In genomic region chr9:45906355-45907077, GRCm38 (mm10) we compare ENCODE assay signal across 8 mouse cellular contexts. TPM values are rescaled to one million over a fixed set of nuclear protein-coding genes. Genes with fewer than 3 reads are reported as not detected.
DNase-seq lines count a peak whose midpoint lies in the region; ATAC-seq and TF ChIP-seq lines count a peak whose summit lies in the region.

Pcsk7 (plus strand) TSS chr9:45906497.
Rnf214 (minus strand) TSS chr9:45906911.

- peak within 1 kb of the TSS; percentile 100 for H3K27ac ChIP-seq in brown adipose tissue, adult 24 weeks (replicated peaks; ENCODE audit: low read depth, low read length)
- H3K27ac ChIP-seq in forebrain, embryonic 10.5 days = peak within 1 kb of the TSS; percentile 98
- peak within 1 kb of the TSS; percentile 97 for H3K27ac ChIP-seq in heart, embryonic 15.5 days
- H3K27ac ChIP-seq in liver, embryonic 14.5 days = peak within 1 kb of the TSS; percentile 94
- peak within 1 kb of the TSS; percentile 90 for H3K27ac ChIP-seq in neural tube, embryonic 11.5 days (ENCODE audit: low read depth, low read length)
- peak within 1 kb of the TSS; percentile 99 for H3K27ac ChIP-seq in stomach, postnatal 0 days (replicated peaks)

- ATAC-seq in heart, embryonic 15.5 days (replicated peaks; ENCODE audit: insufficient number of reproducible peaks, insufficient read depth, low FRiP score, low read depth) = peak; percentile 92
- peak; percentile 94 for ATAC-seq in liver, embryonic 14.5 days (ENCODE audit: insufficient read depth)
- peak; percentile 95 for ATAC-seq in neural tube, embryonic 11.5 days (ENCODE audit: insufficient read depth, low FRiP score, low TSS enrichment)
- ATAC-seq in stomach, postnatal 0 days (ENCODE audit: low FRiP score, low TSS enrichment) = peak; percentile 88

- H3K4me2 ChIP-seq in heart, embryonic 15.5 days = peak within 1 kb of the TSS; percentile 71
- peak within 1 kb of the TSS; percentile 86 for H3K4me2 ChIP-seq in liver, embryonic 14.5 days (ENCODE audit: low read depth)
- H3K4me2 ChIP-seq in neural tube, embryonic 11.5 days (ENCODE audit: low read depth) = peak within 1 kb of the TSS; percentile 91
- H3K4me2 ChIP-seq in stomach, postnatal 0 days (replicated peaks; ENCODE audit: low read depth) = peak within 1 kb of the TSS; percentile 80

- H3K4me1 ChIP-seq in brown adipose tissue, adult 24 weeks (ENCODE audit: control insufficient read depth, insufficient read depth, insufficient read length, low read length) = peaks cover 4% of the 10 kb centered on the region; the same call in 1 of the 2 replicates
- peaks cover 24% of the 10 kb centered on the region for H3K4me1 ChIP-seq in forebrain, embryonic 10.5 days
- H3K4me1 ChIP-seq in heart, embryonic 15.5 days (replicated peaks) = peaks cover 21% of the 10 kb centered on the region
- H3K4me1 ChIP-seq in liver, embryonic 14.5 days (replicated peaks; ENCODE audit: control insufficient read depth in 2 of 2, insufficient read depth in 2 of 2, low read length in 1 of 2) = peaks cover 7 to 10% of the 10 kb centered on the region in 2 experiments
- peaks cover 14% of the 10 kb centered on the region for H3K4me1 ChIP-seq in neural tube, embryonic 11.5 days (ENCODE audit: control insufficient read depth, insufficient read depth, low read length)
- no peaks in the 10 kb centered on the region; the same call in 1 of the 2 replicates for H3K4me1 ChIP-seq in stomach, postnatal 0 days (replicated peaks; ENCODE audit: control insufficient read depth, insufficient read depth)

- under 1% methylated on average over 75 of the region's 80 CpGs for WGBS in forebrain, embryonic 10.5 days
- under 1% methylated on average over 71 of the region's 80 CpGs for WGBS in heart, embryonic 15.5 days
- under 1% methylated on average over 77 of the region's 80 CpGs for WGBS in liver, embryonic 14.5 days (ENCODE audit: insufficient replicate concordance)
- under 1% methylated on average over 73 of the region's 80 CpGs for WGBS in neural tube, embryonic 11.5 days
- WGBS in stomach, postnatal 0 days = under 1% methylated on average over 70 of the region's 80 CpGs

- DNase-seq in CD4-positive, CD25-positive, alpha-beta regulatory T cell, adult 2 months (ENCODE audit: low read depth, low spot score) = peak; percentile 94
- DNase-seq in forebrain, embryonic 10.5 days (ENCODE audit: extremely low spot score, low spot score) = peak; percentile 86
- DNase-seq in kidney, postnatal 25 days = peak; percentile 94 to 98
- DNase-seq in liver, embryonic 14.5 days (ENCODE audit: low read depth in 3 of 3, low spot score in 3 of 3) = peak; percentile 76 to 78 (median 77)
- DNase-seq in neural tube, embryonic 11.5 days (ENCODE audit: low spot score) = peak; percentile 93
- DNase-seq in stomach, postnatal 0 days (ENCODE audit: low spot score) = peak; percentile 92

- TF ChIP-seq EP300 in liver, embryonic 14.5 days (IDR thresholded peaks at IDR 0.05; ENCODE audit: low read depth) = no peak
- TF ChIP-seq EP300 in stomach, postnatal 0 days (optimal IDR thresholded peaks at IDR 0.05) = no peak

- peak; percentile 77 for TF ChIP-seq CTCF in liver, embryonic 14.5 days (IDR thresholded peaks at IDR 0.05; ENCODE audit: low read depth)
- peak; percentile 81 for TF ChIP-seq CTCF in stomach, postnatal 0 days (IDR thresholded peaks at IDR 0.05; ENCODE audit: low read depth)

- H3K36me3 ChIP-seq in forebrain, embryonic 10.5 days (replicated peaks) = peaks cover 51% of the 10 kb centered on the region
- H3K36me3 ChIP-seq in heart, embryonic 15.5 days = peaks cover 42% of the 10 kb centered on the region
- peaks cover 1% of the 10 kb centered on the region for H3K36me3 ChIP-seq in liver, embryonic 14.5 days (replicated peaks; ENCODE audit: control insufficient read depth, insufficient read depth, low read depth)
- H3K36me3 ChIP-seq in neural tube, embryonic 11.5 days (ENCODE audit: control insufficient read depth, insufficient read depth, low read length) = peaks cover 8% of the 10 kb centered on the region; the same call in 1 of the 2 replicates
- H3K36me3 ChIP-seq in stomach, postnatal 0 days (ENCODE audit: control insufficient read depth, insufficient read depth, low read length) = peaks cover 9% of the 10 kb centered on the region

- peak within 1 kb of the TSS; percentile 86 for H3K9ac ChIP-seq in heart, embryonic 15.5 days
- H3K9ac ChIP-seq in liver, embryonic 14.5 days (replicated peaks) = peak within 1 kb of the TSS; percentile 99
- H3K9ac ChIP-seq in neural tube, embryonic 11.5 days (ENCODE audit: low read length) = peak within 1 kb of the TSS; percentile 89
- H3K9ac ChIP-seq in stomach, postnatal 0 days (ENCODE audit: low read length) = peak within 1 kb of the TSS; percentile 94

- no peaks in the 10 kb centered on the region for H3K9me3 ChIP-seq in forebrain, embryonic 10.5 days
- H3K9me3 ChIP-seq in heart, embryonic 15.5 days (replicated peaks) = no peaks in the 10 kb centered on the region
- H3K9me3 ChIP-seq in liver, embryonic 14.5 days (ENCODE audit: control insufficient read depth, low read length) = no peaks in the 10 kb centered on the region
- H3K9me3 ChIP-seq in neural tube, embryonic 11.5 days (ENCODE audit: control insufficient read depth, low read length) = no peaks in the 10 kb centered on the region
- H3K9me3 ChIP-seq in stomach, postnatal 0 days (ENCODE audit: control insufficient read depth, low read length) = no peaks in the 10 kb centered on the region

- H3K4me3 ChIP-seq in brown adipose tissue, adult 24 weeks (ENCODE audit: insufficient read depth, low read depth, low read length) = peak within 1 kb of the TSS; percentile 98
- H3K4me3 ChIP-seq in forebrain, embryonic 10.5 days = peak within 1 kb of the TSS; percentile 95
- H3K4me3 ChIP-seq in heart, embryonic 15.5 days = peak within 1 kb of the TSS; percentile 78
- H3K4me3 ChIP-seq in liver, embryonic 14.5 days (ENCODE audit: insufficient read depth in 1 of 2, low read depth in 2 of 2, low read length in 2 of 2) = peak within 1 kb of the TSS; percentile 87 to 93
- peak within 1 kb of the TSS; percentile 95 for H3K4me3 ChIP-seq in neural tube, embryonic 11.5 days (ENCODE audit: low read depth, low read length)
- peak within 1 kb of the TSS; percentile 89 for H3K4me3 ChIP-seq in stomach, postnatal 0 days (ENCODE audit: low read depth, low read length)

- no peaks in the 10 kb centered on the region for H3K27me3 ChIP-seq in forebrain, embryonic 10.5 days (ENCODE audit: poor library complexity, severe bottlenecking)
- H3K27me3 ChIP-seq in heart, embryonic 15.5 days = no peaks in the 10 kb centered on the region
- H3K27me3 ChIP-seq in liver, embryonic 14.5 days (ENCODE audit: control insufficient read depth, insufficient read depth, low read length) = no peaks in the 10 kb centered on the region
- no peaks in the 10 kb centered on the region for H3K27me3 ChIP-seq in neural tube, embryonic 11.5 days (ENCODE audit: control insufficient read depth, insufficient read depth, low read length)
- H3K27me3 ChIP-seq in stomach, postnatal 0 days (ENCODE audit: control insufficient read depth, insufficient read depth, low read length) = no peaks in the 10 kb centered on the region

RNA-seq across cellular contexts. Expression of gene Pcsk7, which starts in this region (rescaled TPM):
- 9.5 and 11.6 TPM in 2 replicates for polyA plus RNA-seq in brown adipose tissue, adult 24 weeks (2012; ENCODE audit: insufficient read depth, insufficient read length, missing spikeins)
- polyA plus RNA-seq in forebrain, embryonic 10.5 days (2016; fragmentation: Nextera tagmentation; extraction: Ambion mirVana) = 17.8 TPM in 2 replicates
- 17.0 and 19.6 TPM in 2 replicates for polyA plus RNA-seq in heart, embryonic 15.5 days (2015; fragmentation: Nextera tagmentation; extraction: Ambion mirVana)
- polyA plus RNA-seq in liver, embryonic 14.5 days (2012; rRNA removed) = 7.3 and 7.7 TPM in 2 replicates
- 4.9 and 5.0 TPM in 2 replicates for polyA plus RNA-seq in liver, embryonic 14.5 days (2014; fragmentation: Nextera tagmentation; extraction: Ambion mirVana)
- polyA plus RNA-seq in neural tube, embryonic 11.5 days (2014; fragmentation: Nextera tagmentation; extraction: Ambion mirVana) = 17.6 and 18.1 TPM in 2 replicates
- polyA plus RNA-seq in stomach, postnatal 0 days (2015; fragmentation: Nextera tagmentation; extraction: Ambion mirVana) = 17.8 and 19.7 TPM in 2 replicates

RNA-seq across cellular contexts. Expression of gene Rnf214, which starts in this region (rescaled TPM):
- 20.6 and 23.0 TPM in 2 replicates for polyA plus RNA-seq in brown adipose tissue, adult 24 weeks (2012; ENCODE audit: insufficient read depth, insufficient read length, missing spikeins)
- 57.9 and 65.5 TPM in 2 replicates for polyA plus RNA-seq in forebrain, embryonic 10.5 days (2016; fragmentation: Nextera tagmentation; extraction: Ambion mirVana)
- 40.3 and 43.3 TPM in 2 replicates for polyA plus RNA-seq in heart, embryonic 15.5 days (2015; fragmentation: Nextera tagmentation; extraction: Ambion mirVana)
- 5.0 and 6.3 TPM in 2 replicates for polyA plus RNA-seq in liver, embryonic 14.5 days (2012; rRNA removed)
- 10.5 and 12.0 TPM in 2 replicates for polyA plus RNA-seq in liver, embryonic 14.5 days (2014; fragmentation: Nextera tagmentation; extraction: Ambion mirVana)
- polyA plus RNA-seq in neural tube, embryonic 11.5 days (2014; fragmentation: Nextera tagmentation; extraction: Ambion mirVana) = 71.6 and 76.3 TPM in 2 replicates
- 18.9 and 22.3 TPM in 2 replicates for polyA plus RNA-seq in stomach, postnatal 0 days (2015; fragmentation: Nextera tagmentation; extraction: Ambion mirVana)

Comparison
In these comparisons a context has a peak if more than half of its experiments do, and no peak if none do; other contexts are left out.
1. Peak in every context shown above with its lines: DNase-seq, ATAC-seq, H3K4me3 ChIP-seq and H3K27ac ChIP-seq.